Mouse (Mus musculus) spleen, postnatal 36 days (tissue): ENCODE measurements around the gene Tfap2e.

Experiments
- DNase-seq, 2 experiments: peaks; one replicate each; pipeline ENCODE4 v3.0.0; 2022; ENCODE audit warnings: low spot score in 2 of 2, mixed read lengths in 1 of 2

Tfap2e gene

DNA sequence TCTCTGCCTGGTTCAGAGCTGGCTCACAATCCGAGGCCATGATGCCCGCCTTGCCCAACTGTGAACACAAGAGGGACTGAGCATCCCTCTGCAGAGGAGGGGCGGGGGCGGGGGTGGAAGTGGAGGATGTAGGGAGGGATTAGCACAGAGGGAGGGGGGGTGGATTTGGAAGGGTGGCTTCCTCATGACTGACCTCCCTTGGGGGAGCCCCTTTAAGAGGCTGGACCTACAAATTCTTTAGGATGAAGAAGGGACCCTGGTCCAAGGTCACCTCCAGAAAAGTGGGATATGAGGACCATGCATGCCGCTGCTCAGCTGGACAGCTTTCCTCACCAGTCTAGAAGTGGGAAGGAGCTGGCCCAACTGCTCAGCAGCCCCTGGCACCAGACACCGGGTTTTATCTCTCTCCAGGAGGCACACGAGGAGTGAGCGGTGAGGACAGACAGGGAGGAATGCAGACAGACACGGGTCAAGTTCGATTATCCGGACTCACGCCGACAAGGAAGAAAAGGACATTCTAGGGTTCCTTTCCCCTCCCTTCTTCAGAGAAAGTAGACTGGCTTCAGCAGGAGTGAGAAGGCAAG lies 16.1 kb upstream of the Tfap2e start:
- DNase-seq: no peak

DNA sequence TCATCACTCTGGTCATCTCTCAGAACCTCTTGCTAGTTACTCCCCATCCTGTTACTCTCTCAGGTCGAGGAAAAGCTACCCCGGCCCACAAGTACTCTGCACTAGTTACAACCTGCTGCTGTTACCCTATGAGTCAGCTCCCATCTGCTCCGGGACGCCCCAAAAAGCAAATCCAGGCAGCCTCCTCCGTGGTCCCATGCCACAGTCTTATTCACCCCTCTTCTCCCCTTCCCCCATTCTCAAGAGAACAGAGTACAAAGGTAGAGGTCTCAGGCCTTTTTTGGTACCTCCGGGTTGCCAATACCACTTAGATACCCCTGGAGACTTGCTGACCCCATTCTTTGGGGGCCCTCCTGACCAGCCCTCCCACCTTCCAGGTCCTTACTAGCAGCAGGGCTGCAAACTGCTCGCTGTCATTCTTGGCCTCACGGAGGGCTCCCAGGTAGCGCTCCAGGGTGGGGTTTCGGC lies 15.6 kb upstream of the Tfap2e start:
- DNase-seq: no peak

DNA sequence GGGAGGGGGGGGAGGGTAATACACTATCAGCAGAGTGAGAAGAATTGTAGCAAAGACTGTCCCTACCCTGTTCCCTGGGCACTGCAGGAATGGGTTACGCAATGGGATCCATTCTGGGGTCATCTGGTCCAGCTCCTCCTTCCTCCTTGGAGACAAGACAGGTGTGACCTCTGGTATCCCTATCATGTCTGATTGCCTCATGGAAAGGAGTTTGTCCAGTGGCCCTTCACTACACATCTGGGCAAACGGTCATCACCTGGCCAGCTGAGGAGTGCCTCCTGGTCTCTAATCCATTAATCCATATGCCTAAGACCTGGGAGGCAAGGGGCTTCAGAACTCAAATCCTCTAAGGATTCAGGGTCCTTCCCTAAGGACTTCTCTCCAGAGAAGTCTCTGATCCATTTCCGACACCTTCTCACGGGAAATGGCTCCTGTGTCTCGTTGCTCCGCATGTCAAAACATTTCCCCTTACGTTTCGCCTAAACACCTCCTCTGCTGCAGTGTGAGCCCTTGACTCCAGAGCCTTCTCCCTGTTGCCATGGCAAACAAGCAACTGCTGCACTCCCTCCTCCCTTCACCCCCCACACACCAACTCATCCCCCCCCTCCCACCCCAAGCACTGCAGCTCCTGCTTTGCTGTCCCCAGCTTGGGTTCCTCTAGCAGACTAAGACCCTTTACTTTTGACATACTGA lies 15.0 kb upstream of the Tfap2e start:
- no peak for DNase-seq

DNA sequence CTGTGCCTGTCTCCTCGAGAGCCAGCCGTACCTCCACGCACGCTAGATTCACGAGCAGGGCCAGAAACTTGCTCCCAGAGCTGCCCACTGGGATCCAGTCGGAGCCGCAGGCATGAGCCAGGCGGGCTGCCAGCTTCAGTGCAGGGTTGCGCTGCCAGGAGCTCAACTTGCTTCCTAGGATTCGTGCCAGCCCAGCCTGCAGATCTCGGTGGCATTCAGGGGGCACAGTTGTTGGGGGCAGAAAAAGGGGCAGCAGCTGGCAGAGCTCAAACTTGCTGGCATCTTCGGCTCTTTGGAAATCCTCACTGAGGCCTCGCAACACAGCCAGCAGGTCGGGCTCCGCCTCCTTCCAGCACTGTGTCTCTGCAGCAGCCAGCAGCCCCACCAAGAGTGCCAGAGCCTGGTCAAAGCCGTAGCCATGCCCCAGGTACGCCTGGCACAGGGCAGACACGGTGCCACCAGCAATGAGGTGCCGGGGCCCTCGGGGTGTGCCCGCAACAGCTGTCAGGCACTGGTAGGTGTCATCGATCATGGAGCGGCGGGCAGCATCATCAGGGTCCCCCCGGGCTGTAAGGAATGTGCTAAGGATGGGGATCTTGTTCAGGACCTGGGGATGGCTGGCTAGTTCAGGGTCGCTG lies 14.1 kb upstream of the Tfap2e start:
- DNase-seq: no peak

DNA sequence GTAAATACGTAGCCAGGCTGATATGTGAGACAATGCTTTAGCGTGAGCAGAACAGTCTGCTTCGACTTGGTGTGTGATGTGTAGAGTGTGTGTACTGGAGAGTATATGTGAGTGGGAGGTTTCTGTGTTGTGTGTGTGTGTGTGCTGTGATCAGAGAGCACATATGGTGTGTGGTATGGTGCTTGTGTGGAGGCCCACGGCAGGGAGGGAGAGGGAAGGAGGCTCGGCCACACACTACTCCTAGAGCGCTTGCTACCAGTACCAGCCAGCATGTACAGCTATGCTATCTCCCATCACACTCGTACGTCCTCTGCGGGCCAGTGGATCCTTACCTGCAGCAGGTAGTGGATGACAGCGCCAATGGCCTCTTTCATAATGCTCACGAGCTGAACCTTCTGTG lies 13.5 kb upstream of the Tfap2e start:
- no peak for DNase-seq

DNA sequence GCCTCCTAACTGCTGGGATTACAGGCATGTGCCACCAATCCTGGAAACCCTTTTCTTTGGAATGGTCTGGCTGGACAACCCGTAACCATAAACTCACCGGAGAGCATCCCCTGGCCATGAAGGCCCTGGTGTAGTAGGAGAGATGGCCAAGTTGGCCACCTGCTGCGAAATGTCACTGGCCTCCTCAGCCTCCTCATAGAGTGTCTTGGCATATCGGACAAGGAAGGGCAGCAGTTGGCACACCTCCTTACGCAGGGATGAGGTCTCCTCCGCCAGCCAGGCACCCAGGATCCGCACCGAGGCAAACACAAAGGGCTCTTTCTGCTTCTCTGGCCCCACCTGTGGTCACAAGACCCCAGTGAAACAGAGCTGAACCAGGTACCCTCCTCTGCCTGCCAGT lies 12.3 kb upstream of the Tfap2e start:
- no peak for DNase-seq

DNA sequence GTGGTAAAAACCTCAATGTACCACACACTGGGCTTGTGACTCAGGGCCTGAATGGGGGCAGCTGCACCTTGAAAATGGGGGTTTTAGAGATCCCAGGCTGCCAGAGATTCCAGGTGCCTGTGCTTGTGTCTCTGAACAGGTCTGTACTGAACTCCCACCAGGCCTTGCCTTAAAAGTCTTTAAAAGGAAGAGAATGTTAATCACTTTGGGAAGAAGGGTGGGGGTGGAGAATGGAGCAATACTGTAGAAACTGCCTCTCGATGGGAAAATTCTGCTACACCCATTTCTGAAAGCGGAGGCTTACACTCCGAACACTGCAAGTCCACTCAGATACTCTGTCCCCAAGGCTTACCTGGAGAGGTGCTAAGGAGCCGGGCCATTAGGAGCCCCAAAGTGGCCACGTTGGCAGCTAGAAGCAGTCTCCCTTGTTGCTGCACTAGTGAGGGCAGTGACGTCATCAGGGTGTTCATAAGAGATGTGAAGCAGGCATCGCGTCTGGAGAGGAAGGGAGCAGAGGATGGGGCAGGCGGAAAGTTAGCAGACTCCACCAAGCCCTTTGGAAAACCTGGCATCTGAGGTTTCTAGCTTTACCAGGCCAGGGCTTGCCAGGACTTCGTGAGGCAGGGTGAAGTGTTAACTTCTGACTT lies 10.3 kb upstream of the Tfap2e start:
- DNase-seq: no peak

DNA sequence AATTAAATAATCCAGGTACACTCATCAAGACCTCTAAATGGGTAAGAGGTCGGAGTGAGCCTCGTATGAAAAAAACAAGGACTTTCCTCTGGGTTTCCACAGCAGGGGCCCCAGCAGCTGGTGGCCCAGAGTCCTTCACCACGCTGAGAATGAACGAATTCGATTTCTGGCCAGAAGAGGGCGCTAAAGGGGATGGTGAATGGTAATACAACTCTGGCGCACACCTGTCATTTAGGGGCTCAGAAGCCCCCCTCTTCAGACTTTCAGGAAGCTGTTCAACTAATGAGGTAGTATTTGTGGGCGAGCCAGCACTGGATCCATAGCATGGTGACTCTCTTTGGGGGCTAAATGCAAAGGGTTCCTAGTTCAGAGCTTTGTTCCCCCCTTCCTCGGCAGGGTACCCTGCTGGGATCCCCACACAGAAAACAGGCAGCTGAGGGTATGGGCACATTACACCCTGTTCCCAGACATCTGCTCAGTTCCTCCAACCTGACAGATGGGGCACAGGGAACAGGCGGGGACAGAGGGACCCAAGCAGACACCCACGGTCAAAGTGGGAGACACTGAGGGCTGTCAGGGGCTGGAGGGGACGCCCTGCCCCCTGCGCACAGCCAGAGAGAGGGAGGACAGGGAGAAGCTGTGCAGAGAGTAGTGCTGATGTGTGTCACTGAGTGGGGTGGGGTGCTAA lies 9.6 kb upstream of the Tfap2e start:
- peak; percentile 26 to 34 for DNase-seq

DNA sequence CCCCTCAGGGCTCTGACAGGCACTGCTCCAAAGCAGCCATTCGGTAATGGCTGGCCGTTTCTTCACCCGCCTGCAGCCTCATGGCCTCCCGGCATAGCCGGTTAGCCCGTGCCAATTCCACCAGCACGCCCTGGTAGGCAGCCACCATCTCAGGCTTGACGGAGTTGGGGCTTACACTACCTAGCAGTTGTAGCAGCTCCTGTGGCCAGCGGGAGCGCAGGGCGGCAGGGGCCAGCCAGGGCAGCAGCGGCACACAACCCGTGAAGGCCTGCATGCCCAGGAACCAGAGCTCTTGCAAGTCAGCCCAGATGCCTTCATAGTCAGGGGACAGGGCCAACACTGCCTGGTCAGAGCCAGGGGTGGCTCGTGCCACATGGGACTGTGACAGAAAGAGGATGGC lies 8.8 kb upstream of the Tfap2e start:
- no peak for DNase-seq

DNA sequence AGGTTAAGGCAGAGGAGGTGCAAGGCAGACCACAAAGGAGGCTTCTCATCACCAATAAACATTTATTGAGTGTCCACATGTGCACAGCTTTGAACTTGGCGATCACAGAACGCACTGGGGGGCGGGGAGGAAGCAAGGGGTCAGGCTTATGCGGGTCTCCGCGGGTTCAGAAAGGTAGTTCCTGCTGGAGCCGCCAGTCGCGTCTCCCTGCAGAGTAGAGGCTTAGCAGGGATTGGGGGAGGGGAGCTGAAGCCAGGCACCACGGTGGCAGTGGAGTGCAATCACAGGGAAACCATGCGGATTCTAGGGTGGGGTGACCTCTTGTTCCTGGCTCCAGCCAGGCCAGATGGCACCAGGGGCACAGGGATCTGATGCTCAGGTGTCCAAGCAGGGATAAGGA lies 7.7 kb upstream of the Tfap2e start:
- DNase-seq: no peak

DNA sequence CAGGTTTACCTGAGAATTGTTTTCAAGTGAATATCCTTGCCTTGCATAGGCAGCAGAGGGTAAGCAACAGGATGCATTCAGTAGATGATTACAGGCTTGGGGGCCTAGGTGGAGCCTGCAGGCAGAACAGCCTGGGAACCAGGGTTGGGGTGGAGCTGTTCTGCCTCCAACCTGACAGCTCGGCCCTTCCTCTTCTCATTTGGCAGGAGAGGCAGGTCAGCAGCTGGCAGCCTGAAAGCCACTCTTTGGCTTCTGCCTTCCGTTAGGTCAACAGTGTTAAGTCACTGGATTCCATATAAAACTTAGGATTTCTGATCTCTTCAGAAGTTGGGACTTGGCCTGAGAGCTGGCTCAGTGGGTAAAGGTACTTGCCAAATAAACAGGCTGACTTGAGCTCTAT lies 6.9 kb upstream of the Tfap2e start:
- no peak for DNase-seq

DNA sequence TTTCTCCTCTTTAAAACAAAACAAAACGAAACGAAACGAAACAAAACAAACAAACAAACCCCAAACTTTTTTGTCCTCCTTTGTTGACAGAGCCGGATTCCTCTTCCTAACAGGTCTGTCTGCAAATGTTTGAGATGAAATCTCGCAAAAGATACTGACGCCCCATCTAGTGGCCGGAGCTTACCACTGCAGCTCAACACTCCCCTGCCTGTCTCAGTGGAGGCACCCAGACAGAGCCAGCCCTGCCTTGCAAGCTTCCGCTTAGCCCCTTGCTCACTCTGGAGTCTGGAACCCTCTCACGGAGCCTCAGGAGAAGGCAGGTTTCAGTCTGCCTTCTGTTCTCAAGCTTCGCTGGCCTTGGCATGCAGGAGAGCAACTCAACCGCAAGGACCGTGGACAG lies 5.4 kb upstream of the Tfap2e start:
- peak; percentile 66 to 71 for DNase-seq

DNA sequence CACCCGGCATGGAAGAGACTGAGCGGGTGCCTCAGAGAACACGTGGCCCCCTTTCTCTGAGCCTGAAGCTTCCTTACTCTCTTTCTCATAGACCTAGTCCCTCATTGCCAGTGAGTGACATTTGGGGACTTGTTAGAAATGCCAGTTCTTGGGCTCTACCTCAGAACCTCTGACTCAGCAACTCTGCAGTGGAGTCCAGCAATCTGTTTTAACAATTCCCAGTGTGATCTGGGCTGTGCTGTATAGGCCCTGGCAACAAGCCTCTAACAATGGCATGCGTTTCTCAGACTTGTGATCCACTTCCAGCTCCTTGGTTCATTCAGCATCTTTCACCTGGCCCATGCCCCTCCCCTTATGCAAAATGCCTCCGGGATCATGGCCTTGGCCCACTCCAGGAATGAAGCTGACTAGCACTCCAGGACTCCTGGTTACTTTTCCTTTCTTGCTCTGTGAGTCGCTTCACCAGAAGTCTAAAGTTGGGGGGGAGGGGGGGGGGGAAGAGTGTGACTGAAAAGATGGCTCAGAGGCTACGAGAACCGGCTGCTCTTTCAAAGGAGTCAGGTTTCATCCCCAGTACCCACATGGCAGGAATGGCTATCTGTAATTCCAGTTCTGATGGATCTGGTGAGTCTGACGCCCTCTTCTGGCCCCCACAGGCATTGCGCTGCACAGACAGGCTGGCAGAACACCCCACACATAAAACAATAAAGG lies 4.1 kb upstream of the Tfap2e start:
- no peak for DNase-seq

DNA sequence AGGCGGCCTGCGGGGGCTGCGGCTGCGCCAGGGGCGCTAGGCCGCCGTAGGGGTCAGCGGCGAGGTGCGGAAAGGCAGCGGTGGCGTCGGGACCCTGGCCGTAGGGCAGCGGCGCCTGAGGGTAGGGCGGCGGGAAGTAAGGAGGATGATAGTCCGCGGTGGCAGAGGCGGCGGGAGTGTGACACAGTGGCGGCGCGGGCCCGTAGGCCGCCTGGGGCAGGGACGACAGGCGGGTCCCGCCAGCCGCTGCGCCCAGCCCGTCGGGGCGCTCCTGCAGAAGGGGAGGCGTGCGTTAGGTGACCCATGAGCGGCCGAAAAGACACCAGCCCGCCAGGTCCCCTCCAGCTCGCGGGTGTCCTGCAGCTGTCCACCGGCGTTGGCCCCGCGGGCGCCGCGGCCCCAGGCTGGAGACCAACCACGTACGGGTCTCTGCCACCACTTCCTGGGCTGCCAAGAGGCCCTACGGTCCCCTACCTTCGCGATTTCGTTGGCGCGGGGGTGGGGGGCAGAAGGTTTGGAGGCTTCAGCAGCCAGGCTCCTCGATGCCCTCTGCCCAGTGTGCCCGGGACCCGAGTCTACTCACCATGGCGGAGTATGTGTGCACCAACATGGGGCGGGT lies 549 bp downstream of the Tfap2e start:
- no peak for DNase-seq

DNA sequence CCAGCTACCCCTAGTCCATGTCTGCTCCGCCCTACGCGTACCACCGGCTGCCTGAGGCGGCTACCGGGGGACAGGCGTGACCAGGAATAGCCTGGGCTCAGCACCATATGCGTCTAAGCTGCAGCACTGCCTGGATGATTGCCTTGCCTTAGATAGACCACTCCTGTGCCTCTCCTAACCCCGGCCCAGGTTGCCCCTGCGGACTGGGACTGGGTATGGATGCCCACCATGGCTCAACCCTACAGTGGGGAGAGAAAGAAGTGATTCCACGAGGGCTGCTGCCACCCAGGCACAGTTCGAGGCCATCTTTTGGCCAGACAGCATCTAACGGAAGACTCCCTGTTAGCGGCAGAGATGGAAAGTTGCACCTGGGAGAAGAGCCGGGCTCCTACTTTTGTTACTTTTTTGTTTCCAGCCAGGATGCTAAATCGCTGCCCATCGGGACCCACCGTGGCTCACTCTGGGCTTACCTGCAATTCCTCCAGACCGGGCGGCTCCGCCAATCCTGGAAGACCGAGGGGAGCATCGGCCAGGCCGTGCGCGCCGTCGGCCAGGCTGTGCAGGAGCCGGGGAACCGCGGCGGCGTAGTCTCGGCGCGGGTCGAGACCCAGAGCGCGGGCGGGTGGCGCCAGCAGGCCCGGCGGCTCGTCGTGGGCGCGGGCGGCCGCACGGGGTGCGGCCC lies 1.2 kb downstream of the Tfap2e start:
- no peak for DNase-seq

DNA sequence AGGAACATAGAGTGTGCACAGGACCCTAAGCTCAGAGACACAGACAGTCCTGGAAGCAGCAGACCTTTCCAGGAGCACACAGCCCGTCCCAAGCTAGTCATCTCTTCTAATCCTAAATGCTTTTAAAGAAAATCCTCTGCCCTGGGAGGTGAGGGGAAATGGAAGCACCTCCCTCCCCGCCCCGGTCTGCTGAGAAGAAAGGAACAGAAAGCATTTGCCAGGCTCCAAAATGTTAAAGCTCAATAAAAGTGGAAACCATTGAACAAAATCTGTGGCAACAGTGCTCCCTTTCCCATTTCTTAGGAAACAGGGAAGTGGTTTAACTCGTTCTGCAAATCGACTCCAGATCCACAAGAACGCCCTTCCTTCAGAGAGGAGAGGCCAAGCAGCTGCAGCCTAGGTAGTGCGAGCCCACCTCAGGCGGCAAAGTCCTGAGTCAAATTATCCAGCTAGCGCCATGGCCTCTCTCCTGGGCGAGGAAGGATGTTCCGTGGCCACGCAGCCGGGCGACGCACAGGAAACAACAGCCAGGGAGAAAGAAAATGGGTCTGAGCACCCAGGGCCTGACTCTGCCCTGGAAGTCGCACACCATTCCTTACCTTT lies 1.9 kb downstream of the Tfap2e start:
- no peak for DNase-seq

DNA sequence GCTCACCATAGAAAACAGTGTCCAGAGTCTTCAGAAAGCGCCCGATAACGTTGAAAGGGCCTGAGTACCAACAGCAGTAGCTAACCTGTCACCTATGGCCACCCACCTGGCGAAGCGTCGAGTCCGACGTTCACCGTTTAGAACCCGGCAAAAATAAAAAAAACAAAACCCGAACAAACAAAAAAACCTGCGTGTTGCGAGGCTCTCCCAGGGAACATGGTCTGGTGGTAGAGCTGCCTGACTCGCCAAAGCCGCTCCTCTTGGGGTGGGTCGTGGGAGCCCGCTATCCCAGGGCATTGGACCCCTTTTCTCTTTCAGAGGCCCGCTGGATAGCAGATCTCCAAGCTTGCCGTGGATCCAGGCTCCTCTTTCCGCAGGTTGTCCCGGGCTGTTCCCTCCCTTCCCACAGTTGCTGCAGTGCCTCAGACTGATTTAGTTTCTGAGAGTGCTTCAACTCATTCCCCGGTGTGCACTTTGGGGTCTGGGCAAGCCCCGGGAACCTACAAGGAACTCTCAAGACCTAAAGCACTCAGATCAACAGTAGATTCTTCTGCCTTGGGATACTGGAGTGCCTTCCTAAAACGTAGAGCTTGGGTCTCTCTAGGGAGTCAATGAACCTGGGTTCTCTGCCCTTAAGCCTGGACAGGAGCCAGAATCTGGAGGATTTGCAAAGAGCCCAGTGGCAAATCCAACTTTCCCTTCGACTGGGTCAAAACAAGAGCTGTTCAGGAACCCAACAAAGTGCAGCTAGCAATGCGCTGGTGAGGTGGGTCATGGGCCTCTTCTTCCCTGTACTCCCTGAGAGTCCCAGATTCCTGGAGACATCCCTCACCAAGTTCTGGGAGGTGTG lies 3.3 kb downstream of the Tfap2e start:
- DNase-seq: no peak

DNA sequence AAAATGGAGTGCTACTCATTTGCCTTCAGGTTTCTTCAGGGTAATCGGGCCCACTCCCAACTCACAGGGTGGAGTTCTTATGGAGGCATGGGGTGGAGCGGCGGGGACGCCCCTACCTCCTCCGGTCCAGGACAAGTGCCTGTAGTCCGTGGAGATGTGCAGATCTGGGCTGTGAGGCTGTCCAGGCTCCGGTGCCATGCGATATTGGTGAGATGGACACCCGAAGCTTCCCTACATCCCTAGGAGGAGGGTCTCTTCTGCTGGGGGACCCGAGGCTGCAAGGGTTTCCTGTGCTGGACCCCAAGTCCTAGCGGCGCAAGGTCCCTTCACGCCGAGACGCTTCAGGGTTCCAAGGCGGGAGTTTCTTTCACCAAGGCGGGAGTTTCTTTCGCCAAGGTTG lies 3.9 kb downstream of the Tfap2e start:
- no peak for DNase-seq

DNA sequence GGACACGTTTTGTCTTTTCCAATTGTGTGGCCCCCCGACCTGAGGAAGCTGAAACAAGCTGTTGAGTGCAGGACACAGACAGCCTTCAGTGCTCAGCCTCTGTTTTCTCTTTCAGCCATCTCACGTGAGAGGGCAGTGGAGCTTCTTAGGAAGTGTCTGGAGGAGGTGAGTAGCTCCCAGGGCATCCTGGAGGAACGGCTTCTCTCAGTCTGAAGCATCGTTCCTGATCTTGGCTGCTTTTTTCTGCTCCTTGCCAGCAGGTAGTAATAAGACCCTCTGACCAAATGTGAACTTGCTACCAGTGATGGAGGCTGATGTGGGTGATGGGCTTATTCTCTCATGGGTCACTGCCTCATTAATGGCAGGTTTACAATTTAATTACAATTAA lies 28.6 kb downstream of the Tfap2e start:
- no peak for DNase-seq
